Mouse (Mus musculus): ENCODE measurements around the gene Llgl2. TPM values are rescaled to one million over a fixed set of nuclear protein-coding genes. Genes with fewer than 3 reads are reported as not detected.

Gene Llgl2
- total and polyA plus RNA-seq, 3 experiments: 3.8 to 12.3 (median 9.2) TPM

DNA sequence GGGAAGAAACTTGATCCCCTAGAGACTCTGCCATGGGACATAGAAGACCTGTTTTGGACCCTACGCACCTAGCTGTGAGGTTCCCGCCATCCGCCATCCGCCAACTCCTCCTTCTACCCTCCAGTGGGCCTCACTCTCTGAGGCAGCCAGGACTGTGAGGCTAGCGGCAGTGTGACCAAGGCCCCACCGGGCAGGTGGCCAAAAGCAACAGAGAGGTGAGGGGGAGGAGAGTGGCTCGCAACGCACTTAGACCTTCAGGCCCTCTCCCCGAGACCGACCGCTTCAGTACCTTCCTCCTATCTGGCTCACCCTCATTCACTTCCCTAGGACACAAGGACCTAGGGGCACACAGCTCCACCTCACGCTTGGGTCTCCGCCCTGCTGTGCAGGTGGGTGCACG lies 13.5 kb upstream of the Llgl2 start:
- no peak overlapping the region for H3K4me3 ChIP-seq (replicated peaks in 1 of 3; ENCODE audit: low read depth in 2 of 3, low read length in 2 of 3, poor library complexity in 1 of 3)
- dilution Hi-C loops (cut with MboI; ENCODE audit: extremely low pct_ligation_motif_present, extremely low pct_unique_long_range_greater_than_20kb, low sequenced_read_pairs) (no loop called here), in situ Hi-C loops (cut with MboI; ENCODE audit: low pct_ligation_motif_present, low pct_unique_long_range_greater_than_20kb, low sequenced_read_pairs) (loop anchor here (5.0 kb wide), 4 partner anchors 93 to 318 kb away; partner anchors contain the start of gene Nt5c)
- 0 out of 2 replicates have a peak, but pooled peaks cover 3% of the 10 kb centered on the region for H3K79me2 ChIP-seq (replicated peaks; ENCODE audit: control insufficient read depth, extremely low read depth, insufficient read depth, poor library complexity, severe bottlenecking)
- H3K4me1 ChIP-seq (ENCODE audit: control insufficient read depth in 1 of 2, insufficient read depth in 2 of 2): peaks cover 10 to 41% of the 10 kb centered on the region in 2 experiments
- H3K9me3 ChIP-seq (replicated peaks; ENCODE audit: low read length): no peaks in the 10 kb centered on the region
- no peak overlapping the region for H3K4me2 ChIP-seq (ENCODE audit: insufficient read depth, low read depth, poor library complexity, severe bottlenecking)
- no peak overlapping the region for H3K9ac ChIP-seq (ENCODE audit: insufficient read depth, low read depth)
- no peaks in the 10 kb centered on the region for H3K27me3 ChIP-seq (replicated peaks)
- H3K27ac ChIP-seq (ENCODE audit: insufficient read depth, low read depth): no peak overlapping the region
- TF ChIP-seq TCF12 (IDR thresholded peaks at IDR 0.05; ENCODE audit: low read depth, low read length) (no peak), JUN (IDR thresholded peaks at IDR 0.05; ENCODE audit: insufficient read depth, low read depth, low read length) (no peak), PAX5 (IDR thresholded peaks at IDR 0.05; ENCODE audit: low read length) (no peak), ZC3H11A (IDR thresholded peaks at IDR 0.05; ENCODE audit: low read depth, low read length) (no peak), SMC3 (IDR thresholded peaks at IDR 0.05; ENCODE audit: low read depth, low read length) (no peak), ETS1 (conservative IDR thresholded peaks at IDR 0.05; ENCODE audit: low read depth, low read length) (no peak), TBP (conservative IDR thresholded peaks at IDR 0.05; ENCODE audit: low read depth, low read length) (no peak), MAZ (IDR thresholded peaks at IDR 0.05; ENCODE audit: low read depth, low read length) (no peak), USF1 (IDR thresholded peaks at IDR 0.05; ENCODE audit: low read depth, low read length) (no peak), MAFK (IDR thresholded peaks at IDR 0.05; ENCODE audit: insufficient replicate concordance, low read length) (no peak), POLR2A (IDR thresholded peaks at IDR 0.05; ENCODE audit: low read depth, low read length) (no peak), MYC (IDR thresholded peaks at IDR 0.05; ENCODE audit: low read depth, low read length) (no peak), ZNF384 (IDR thresholded peaks at IDR 0.05; ENCODE audit: low read depth, low read length) (no peak), IRF4 (IDR thresholded peaks at IDR 0.05; ENCODE audit: low read depth, low read length) (no peak), RAD21 (IDR thresholded peaks at IDR 0.05; ENCODE audit: low read depth, low read length) (no peak), CHD1 (IDR thresholded peaks at IDR 0.05; ENCODE audit: low read depth, low read length) (no peak), CTCF (conservative IDR thresholded peaks at IDR 0.05 in 1 of 2, IDR thresholded peaks at IDR 0.05 in 1 of 2; ENCODE audit: low read depth in 2 of 2, low read length in 2 of 2) (no peak), NRF1 (IDR thresholded peaks at IDR 0.05; ENCODE audit: low read depth, low read length) (no peak), POLR2AphosphoS2 (IDR thresholded peaks at IDR 0.05; ENCODE audit: low read depth, low read length) (no peak), E2F4 (IDR thresholded peaks at IDR 0.05; ENCODE audit: insufficient replicate concordance, low read depth, low read length) (no peak)
- peaks cover 14 to 63% of the 10 kb centered on the region in 2 experiments for H3K36me3 ChIP-seq (replicated peaks in 1 of 2; ENCODE audit: control insufficient read depth in 1 of 2, insufficient read depth in 1 of 2, low read length in 1 of 2)
- no peak for DNase-seq (ENCODE audit: extremely low read depth)

DNA sequence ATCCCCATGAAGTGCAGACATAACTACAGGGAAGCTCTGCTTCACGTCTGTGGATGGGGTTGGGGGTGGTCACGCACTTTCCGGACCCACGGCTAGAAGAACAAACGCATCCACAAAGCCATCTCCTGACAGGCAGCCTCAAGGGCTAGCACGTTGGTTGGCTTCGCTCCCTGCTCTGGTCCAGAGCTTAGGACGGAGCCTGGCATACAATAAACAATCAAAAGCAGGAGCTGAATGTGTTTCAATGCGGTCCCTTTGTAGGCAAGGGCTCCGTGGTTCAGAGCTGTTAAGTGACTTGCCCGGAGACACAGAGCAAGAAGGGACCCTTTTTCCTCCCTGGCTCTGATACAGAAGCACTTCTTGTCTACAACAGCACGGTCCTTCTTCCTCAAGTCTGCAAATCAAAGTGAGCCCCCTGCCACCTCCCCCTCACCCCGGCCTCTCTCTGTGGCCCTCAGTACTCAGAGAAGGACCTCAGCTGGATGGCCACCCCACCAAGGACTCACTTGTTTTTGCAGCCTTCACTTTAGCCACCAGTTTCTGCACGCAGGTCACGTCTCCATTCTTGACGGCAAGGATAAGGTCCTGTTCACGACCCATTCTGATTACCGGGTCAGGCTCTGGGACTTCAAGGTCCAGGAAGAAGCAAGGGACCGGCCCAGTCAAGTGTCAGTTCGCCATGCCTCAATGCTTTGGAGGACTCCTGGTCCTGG lies 12.3 kb upstream of the Llgl2 start:
- dilution Hi-C loops (cut with MboI; ENCODE audit: extremely low pct_ligation_motif_present, extremely low pct_unique_long_range_greater_than_20kb, low sequenced_read_pairs) (no loop called here), in situ Hi-C loops (cut with MboI; ENCODE audit: low pct_ligation_motif_present, low pct_unique_long_range_greater_than_20kb, low sequenced_read_pairs) (loop anchor here (5.0 kb wide), 4 partner anchors 94 to 319 kb away; partner anchors contain the start of gene Nt5c)
- DNase-seq (ENCODE audit: extremely low read depth): no peak
- no peak overlapping the region for H3K9ac ChIP-seq (ENCODE audit: insufficient read depth, low read depth)
- peaks cover 13 to 51% of the 10 kb centered on the region in 2 experiments for H3K4me1 ChIP-seq (ENCODE audit: control insufficient read depth in 1 of 2, insufficient read depth in 2 of 2)
- no peak overlapping the region for H3K4me3 ChIP-seq (replicated peaks in 1 of 3; ENCODE audit: low read depth in 2 of 3, low read length in 2 of 3, poor library complexity in 1 of 3)
- H3K9me3 ChIP-seq (replicated peaks; ENCODE audit: low read length): no peaks in the 10 kb centered on the region
- peaks cover 5 to 64% of the 10 kb centered on the region in 2 experiments for H3K36me3 ChIP-seq (replicated peaks in 1 of 2; ENCODE audit: control insufficient read depth in 1 of 2, insufficient read depth in 1 of 2, low read length in 1 of 2)
- H3K27me3 ChIP-seq (replicated peaks): no peaks in the 10 kb centered on the region
- H3K79me2 ChIP-seq (replicated peaks; ENCODE audit: control insufficient read depth, extremely low read depth, insufficient read depth, poor library complexity, severe bottlenecking): 0 out of 2 replicates have a peak, but pooled peaks cover 5% of the 10 kb centered on the region
- H3K27ac ChIP-seq (ENCODE audit: insufficient read depth, low read depth): no peak overlapping the region
- no peak overlapping the region for H3K4me2 ChIP-seq (ENCODE audit: insufficient read depth, low read depth, poor library complexity, severe bottlenecking)
- TF ChIP-seq PAX5 (IDR thresholded peaks at IDR 0.05; ENCODE audit: low read length) (no peak), TBP (conservative IDR thresholded peaks at IDR 0.05; ENCODE audit: low read depth, low read length) (no peak), CHD1 (IDR thresholded peaks at IDR 0.05; ENCODE audit: low read depth, low read length) (no peak), ZMIZ1 (IDR thresholded peaks at IDR 0.05; ENCODE audit: low read depth, low read length) (no peak), MYC (IDR thresholded peaks at IDR 0.05; ENCODE audit: low read depth, low read length) (no peak), ZKSCAN1 (IDR thresholded peaks at IDR 0.05; ENCODE audit: borderline replicate concordance, low read depth, low read length) (no peak), CTCF (conservative IDR thresholded peaks at IDR 0.05 in 1 of 2, IDR thresholded peaks at IDR 0.05 in 1 of 2; ENCODE audit: low read depth in 2 of 2, low read length in 2 of 2) (no peak)
